Mouse (Mus musculus): ENCODE data around the gene Jph3. TPM values are rescaled to one million over a fixed set of nuclear protein-coding genes. Genes with fewer than 3 reads are reported as not detected.

The Jph3 gene
- total and polyA plus RNA-seq, 3 experiments: 0.10 to 0.11 TPM; not detected in 1

- DNase-seq: no peak
- intact Hi-C loops (cut with DNase I): no loop called here
- Histone ChIP-seq H3K36me3 (ENCODE audit: control insufficient read depth, insufficient read depth, low read length) (no peaks in the 10 kb centered on the region), H3K27ac (no peak overlapping the region), H3K4me1 (ENCODE audit: control insufficient read depth, insufficient read depth, low read length) (0 out of 2 replicates have a peak, but pooled peaks cover 1% of the 10 kb centered on the region), H3K27me3 (ENCODE audit: control insufficient read depth, insufficient read depth, low read length) (no peaks in the 10 kb centered on the region), H3K79me2 (replicated peaks; ENCODE audit: control insufficient read depth, insufficient read depth, low read length) (no peaks in the 10 kb centered on the region), H3K9ac (ENCODE audit: low read depth, low read length) (no peak overlapping the region), H3K4me3 (no peak overlapping the region)
- TF ChIP-seq EP300 (IDR thresholded peaks at IDR 0.05; ENCODE audit: insufficient read depth, low read depth, low read length) (no peak), POLR2A (IDR thresholded peaks at IDR 0.05; ENCODE audit: insufficient read depth, low read depth, low read length) (no peak), CTCF (IDR thresholded peaks at IDR 0.05) (no peak)
- 15% methylated on average over 9 of the region's 9 CpGs for WGBS
Observed at GRCm38 (mm10) chr8:121698615-121699101, 30.8 kb upstream of the Jph3 start.

GRCm38 (mm10) chr8:121699936-121700335 lies 29.5 kb upstream of the Jph3 start:
- Histone ChIP-seq H3K79me2 (replicated peaks; ENCODE audit: control insufficient read depth, insufficient read depth, low read length) (no peaks in the 10 kb centered on the region), H3K4me1 (ENCODE audit: control insufficient read depth, insufficient read depth, low read length) (0 out of 2 replicates have a peak, but pooled peaks cover 1% of the 10 kb centered on the region), H3K4me3 (no peak overlapping the region), H3K27me3 (ENCODE audit: control insufficient read depth, insufficient read depth, low read length) (no peaks in the 10 kb centered on the region), H3K36me3 (ENCODE audit: control insufficient read depth, insufficient read depth, low read length) (no peaks in the 10 kb centered on the region), H3K9ac (ENCODE audit: low read depth, low read length) (no peak overlapping the region), H3K27ac (no peak overlapping the region)
- 87% methylated on average over 2 of the region's 2 CpGs for WGBS
- TF ChIP-seq POLR2A (IDR thresholded peaks at IDR 0.05; ENCODE audit: insufficient read depth, low read depth, low read length) (no peak), EP300 (IDR thresholded peaks at IDR 0.05; ENCODE audit: insufficient read depth, low read depth, low read length) (no peak), CTCF (IDR thresholded peaks at IDR 0.05) (no peak)
- intact Hi-C loops (cut with DNase I): no loop called here
- DNase-seq: no peak

GRCm38 (mm10) chr8:121705174-121705573 lies 24.2 kb upstream of the Jph3 start:
- 35% methylated on average over 3 of the region's 3 CpGs for WGBS
- H3K4me3 ChIP-seq: no peak overlapping the region
- intact Hi-C loops (cut with DNase I): no loop called here

GRCm38 (mm10) chr8:121706956-121707355 lies 22.5 kb upstream of the Jph3 start:
- no peaks in the 10 kb centered on the region for H3K27me3 ChIP-seq (ENCODE audit: control insufficient read depth, insufficient read depth, low read length)
- no peak overlapping the region for H3K27ac ChIP-seq
- H3K4me3 ChIP-seq: no peak overlapping the region
- no peak for DNase-seq
- intact Hi-C loops (cut with DNase I): no loop called here
- no peak for TF ChIP-seq EP300 (IDR thresholded peaks at IDR 0.05; ENCODE audit: insufficient read depth, low read depth, low read length)
- TF ChIP-seq POLR2A (IDR thresholded peaks at IDR 0.05; ENCODE audit: insufficient read depth, low read depth, low read length): no peak
- no peak for TF ChIP-seq CTCF (IDR thresholded peaks at IDR 0.05)
- H3K4me1 ChIP-seq (ENCODE audit: control insufficient read depth, insufficient read depth, low read length): no peaks in the 10 kb centered on the region; the same call in 1 of the 2 replicates
- no peak overlapping the region for H3K9ac ChIP-seq (ENCODE audit: low read depth, low read length)
- no peaks in the 10 kb centered on the region for H3K79me2 ChIP-seq (replicated peaks; ENCODE audit: control insufficient read depth, insufficient read depth, low read length)
- H3K36me3 ChIP-seq (ENCODE audit: control insufficient read depth, insufficient read depth, low read length): no peaks in the 10 kb centered on the region
- 58% methylated on average over 11 of the region's 11 CpGs for WGBS

More at GRCm38 (mm10) chr8:121705174-121705573, 24.2 kb upstream of the Jph3 start:
- no peaks in the 10 kb centered on the region for H3K27me3 ChIP-seq (ENCODE audit: control insufficient read depth, insufficient read depth, low read length)
- H3K36me3 ChIP-seq (ENCODE audit: control insufficient read depth, insufficient read depth, low read length): no peaks in the 10 kb centered on the region
- no peaks in the 10 kb centered on the region; the same call in 1 of the 2 replicates for H3K4me1 ChIP-seq (ENCODE audit: control insufficient read depth, insufficient read depth, low read length)
- H3K27ac ChIP-seq: no peak overlapping the region
- TF ChIP-seq CTCF (IDR thresholded peaks at IDR 0.05): no peak
- TF ChIP-seq EP300 (IDR thresholded peaks at IDR 0.05; ENCODE audit: insufficient read depth, low read depth, low read length): no peak
- TF ChIP-seq POLR2A (IDR thresholded peaks at IDR 0.05; ENCODE audit: insufficient read depth, low read depth, low read length): no peak
- no peaks in the 10 kb centered on the region for H3K79me2 ChIP-seq (replicated peaks; ENCODE audit: control insufficient read depth, insufficient read depth, low read length)
- no peak for DNase-seq
- H3K9ac ChIP-seq (ENCODE audit: low read depth, low read length): no peak overlapping the region

- Histone ChIP-seq H3K4me1 (ENCODE audit: control insufficient read depth, insufficient read depth, low read length) (no peaks in the 10 kb centered on the region; the same call in 1 of the 2 replicates), H3K9ac (ENCODE audit: low read depth, low read length) (no peak overlapping the region), H3K4me3 (no peak overlapping the region), H3K27ac (no peak overlapping the region), H3K79me2 (replicated peaks; ENCODE audit: control insufficient read depth, insufficient read depth, low read length) (no peaks in the 10 kb centered on the region), H3K36me3 (ENCODE audit: control insufficient read depth, insufficient read depth, low read length) (no peaks in the 10 kb centered on the region), H3K27me3 (ENCODE audit: control insufficient read depth, insufficient read depth, low read length) (no peaks in the 10 kb centered on the region)
- WGBS: 56% methylated on average over 6 of the region's 6 CpGs
- no peak for DNase-seq
- intact Hi-C loops (cut with DNase I): no loop called here
- TF ChIP-seq POLR2A (IDR thresholded peaks at IDR 0.05; ENCODE audit: insufficient read depth, low read depth, low read length) (no peak), CTCF (IDR thresholded peaks at IDR 0.05) (no peak), EP300 (IDR thresholded peaks at IDR 0.05; ENCODE audit: insufficient read depth, low read depth, low read length) (no peak)
Observed at GRCm38 (mm10) chr8:121708406-121708805, 21.0 kb upstream of the Jph3 start.

- Histone ChIP-seq H3K27me3 (ENCODE audit: control insufficient read depth, insufficient read depth, low read length) (no peaks in the 10 kb centered on the region), H3K4me1 (ENCODE audit: control insufficient read depth, insufficient read depth, low read length) (no peaks in the 10 kb centered on the region), H3K79me2 (replicated peaks; ENCODE audit: control insufficient read depth, insufficient read depth, low read length) (no peaks in the 10 kb centered on the region), H3K4me3 (no peak overlapping the region), H3K27ac (no peak overlapping the region), H3K36me3 (ENCODE audit: control insufficient read depth, insufficient read depth, low read length) (no peaks in the 10 kb centered on the region), H3K9ac (ENCODE audit: low read depth, low read length) (no peak overlapping the region)
- intact Hi-C loops (cut with DNase I): loop anchor here (5.0 to 10.0 kb wide), 2 partner anchors 115 to 207 kb away; no protein-coding TSS in a partner anchor
- 38% methylated on average over 14 of the region's 14 CpGs for WGBS
- no peak for DNase-seq
- TF ChIP-seq CTCF (IDR thresholded peaks at IDR 0.05) (no peak), EP300 (IDR thresholded peaks at IDR 0.05; ENCODE audit: insufficient read depth, low read depth, low read length) (no peak), POLR2A (IDR thresholded peaks at IDR 0.05; ENCODE audit: insufficient read depth, low read depth, low read length) (no peak)
Observed at GRCm38 (mm10) chr8:121717502-121717901, 11.9 kb upstream of the Jph3 start.

Measured in heart, adult 2 months (tissue).